Comparison of ENCODE assay signal across 9 mouse cellular contexts in genomic region chr11:116280751-116281663, GRCm38 (mm10). TPM values are rescaled to one million over a fixed set of nuclear protein-coding genes. Genes with fewer than 3 reads are reported as not detected.
A peak's percentile ranks its signal among the peaks of the same experiment; 100 is the strongest.
DNase-seq lines count a peak whose midpoint lies in the region; ATAC-seq and TF ChIP-seq lines count a peak whose summit lies in the region.
"Had no signal": no experiment of that assay in that cellular context is flagged by ENCODE, and none has a peak within 500 bp of the region (broad histone marks: within the 10 kb centered on the region; RNA-seq: fewer than 3 reads in every experiment).

Gene Galr2 (plus strand): TSS chr11:116280939.

- peak; percentile 32 for DNase-seq in embryo, embryonic 10 days (ENCODE audit: low spot score)
- DNase-seq in embryo, embryonic 9.5 days (ENCODE audit: extremely low spot score) = no peak
- DNase-seq in left cerebral cortex, postnatal 14 days (ENCODE audit: low spot score in 2 of 2) = no peak
- DNase-seq in urinary bladder, adult 2 months (ENCODE audit: low spot score) = no peak
- DNase-seq in spleen, adult 18-20 months = no peak
- DNase-seq: cerebellum, adult 8-10 months had no signal

- H3K4me2 ChIP-seq in forebrain, embryonic 16.5 days (ENCODE audit: low read length) = peak within 1 kb of the TSS; percentile 48

- intact Hi-C loops in left cerebral cortex, postnatal 14 days (cut with DNase I) = no loop called here

- H3K4me1 ChIP-seq in E14TG2a.4 (replicated peaks; ENCODE audit: low read depth, low read length) = peaks cover 37% of the 10 kb centered on the region
- peaks cover 14% of the 10 kb centered on the region for H3K4me1 ChIP-seq in forebrain, embryonic 16.5 days (replicated peaks; ENCODE audit: control insufficient read depth, insufficient read depth, low read length)

- peak within 1 kb of the TSS; percentile 76 for H3K4me3 ChIP-seq in E14TG2a.4 (replicated peaks; ENCODE audit: low read length)
- H3K4me3 ChIP-seq in forebrain, embryonic 16.5 days (replicated peaks; ENCODE audit: low read length) = peak within 1 kb of the TSS; percentile 33

- no peaks in the 10 kb centered on the region for H3K9me3 ChIP-seq in E14TG2a.4 (ENCODE audit: low read length)
- no peaks in the 10 kb centered on the region for H3K9me3 ChIP-seq in forebrain, embryonic 16.5 days (ENCODE audit: control insufficient read depth, low read length)

- H3K36me3 ChIP-seq in E14TG2a.4 (ENCODE audit: insufficient read depth, low read length) = no peaks in the 10 kb centered on the region
- H3K36me3 ChIP-seq in forebrain, embryonic 16.5 days (ENCODE audit: control insufficient read depth, insufficient read depth) = no peaks in the 10 kb centered on the region

- H3K27me3 ChIP-seq in E14TG2a.4 (ENCODE audit: insufficient read depth, low read length) = peaks cover 66% of the 10 kb centered on the region
- peaks cover 56% of the 10 kb centered on the region for H3K27me3 ChIP-seq in forebrain, embryonic 16.5 days (replicated peaks; ENCODE audit: control insufficient read depth, insufficient read depth, low read length)

- peak within 1 kb of the TSS; percentile 15; the same call in 1 of the 2 replicates for H3K9ac ChIP-seq in forebrain, embryonic 16.5 days (replicated peaks; ENCODE audit: low read depth, low read length)

- no peak within 1 kb of the TSS for H3K27ac ChIP-seq in forebrain, embryonic 16.5 days (ENCODE audit: low read length)

- no peak for TF ChIP-seq CTCF in E14TG2a.4 (conservative IDR thresholded peaks at IDR 0.05; ENCODE audit: low read length)

- WGBS in forebrain, embryonic 16.5 days = 6% methylated on average over 48 of the region's 48 CpGs

- no peak for ATAC-seq in forebrain, embryonic 16.5 days
- peak; percentile 21; the same call in 1 of the 2 replicates for ATAC-seq in megakaryocyte, adult 5-6 weeks (ENCODE audit: poor library complexity, severe bottlenecking)

RNA-seq across cellular contexts. Expression of gene Galr2, which starts in this region (rescaled TPM):
- 0.10 and 0.14 TPM in 2 replicates for polyA plus RNA-seq in forebrain, embryonic 16.5 days (2015; fragmentation: Nextera tagmentation; extraction: Ambion mirVana)
- total RNA-seq in megakaryocyte, adult 5-6 weeks (2015) = not detected in 2 replicates
- 0.07 TPM in 1 of 2 replicates, not detected in the other for total RNA-seq in megakaryocyte, adult 5-6 weeks (2017)
- total RNA-seq in left cerebral cortex, postnatal 14 days (2021) = under 1 TPM in 1 of 2 experiments, not detected in 1; 0.18 TPM
- 9.5 and 12.9 TPM in 2 replicates for polyA plus RNA-seq in urinary bladder, adult 2 months (2012; rRNA removed)

Comparison
In these comparisons a context has a peak if more than half of its experiments do, and no peak if none do; other contexts are left out.
1. Peak in ATAC-seq in megakaryocyte, adult 5-6 weeks; RNA of the gene not detected or under 1 TPM.